Mouse (Mus musculus) forebrain, embryonic 14.5 days (tissue): ENCODE measurements at regions not wholly inside any gene's neighbourhood (a gene's known extent, or its start where the extent isn't known, plus 50 kb on each side); places are given as distances from the start of the nearest gene placed in this dataset.

ENCODE experiments used
- ATAC-seq: fragments of 200-750 bp; cut with Nextera tagmentation; 2 replicates; pipeline ENCODE4 v1.8.0; 2017; ENCODE audit warnings: mild to moderate bottlenecking, moderate library complexity
- DNase-seq: peaks from one replicate; pipeline ENCODE4 v3.0.0-alpha.2; 2015; ENCODE audit warnings: low spot score
- H3K27ac ChIP-seq: fragments of 300-500 bp; sonication (generic); 2 replicates; pipeline ENCODE4 v1.5.1; 2014; ENCODE audit warnings: low read depth, mild to moderate bottlenecking, control low read depth, low read length, moderate library complexity
- H3K27me3 ChIP-seq: fragments of 300-500 bp; sonication (generic); replicated peaks from 2 replicates; pipeline ENCODE4 v1.6.1; 2014; ENCODE audit warnings: low read length, control low read depth, mixed read lengths; ENCODE audit not compliant: control insufficient read depth, insufficient read depth
- H3K36me3 ChIP-seq: fragments of 300-500 bp; sonication (generic); 2 replicates; pipeline ENCODE4 v1.6.1; 2014; ENCODE audit warnings: low read length, control low read depth; ENCODE audit not compliant: control insufficient read depth, insufficient read depth
- H3K4me1 ChIP-seq: fragments of 300-500 bp; sonication (generic); 2 replicates; pipeline ENCODE4 v1.6.1; 2014; ENCODE audit warnings: antibody characterized with exemption, low read length, control low read depth; ENCODE audit not compliant: control insufficient read depth, insufficient read depth
- H3K4me2 ChIP-seq: fragments of 300-500 bp; sonication (generic); 2 replicates; pipeline ENCODE4 v1.6.1; 2014; ENCODE audit warnings: mild to moderate bottlenecking, control low read depth, low read length
- H3K4me3 ChIP-seq: fragments of 300-500 bp; sonication (generic); 2 replicates; pipeline ENCODE4 v1.5.1; 2014; ENCODE audit warnings: low read depth, low read length, control low read depth
- H3K9ac ChIP-seq: fragments of 300-500 bp; sonication (generic); 2 replicates; pipeline ENCODE4 v1.6.1; 2014; ENCODE audit warnings: mild to moderate bottlenecking, low read length, control low read depth, moderate library complexity
- H3K9me3 ChIP-seq: fragments of 300-500 bp; sonication (generic); replicated peaks from 2 replicates; pipeline ENCODE4 v1.6.1; 2016; ENCODE audit warnings: low read length, control low read depth, mixed read lengths; ENCODE audit not compliant: control insufficient read depth
- WGBS: fragments of 180-500 bp; shearing (Covaris S2); extraction: QIAGEN DNeasy Blood & Tissue Kit; methylation state at CpG from one replicate; pipeline ENCODE4 v1.1.7; 2014; 5-methylcytosine and 5-hydroxymethylcytosine counted together

- Histone ChIP-seq H3K4me2 (peak overlapping the region; percentile 18; the same call in 1 of the 2 replicates), H3K9me3 (no peaks in the 10 kb centered on the region), H3K36me3 (no peaks in the 10 kb centered on the region), H3K27ac (peak overlapping the region; percentile 87), H3K4me3 (no peak overlapping the region), H3K4me1 (peaks cover 58% of the 10 kb centered on the region), H3K9ac (peak overlapping the region; percentile 45), H3K27me3 (no peaks in the 10 kb centered on the region)
- DNase-seq (peak; percentile 51), ATAC-seq (peak; percentile 30; the same call in 1 of the 2 replicates)
- 6% methylated on average over 5 of the region's 5 CpGs for WGBS
Observed at GRCm38 (mm10) chr13:28782081-28782480, 171.4 kb downstream of the Sox4 start.

GRCm38 (mm10) chr13:28781660-28782059 lies 171.9 kb downstream of the Sox4 start:
- H3K4me1 ChIP-seq = peaks cover 53% of the 10 kb centered on the region
- WGBS = 9% methylated on average over 5 of the region's 5 CpGs
- H3K4me2 ChIP-seq = peak overlapping the region; percentile 18; the same call in 1 of the 2 replicates
- ATAC-seq (peak; percentile 18; the same call in 1 of the 2 replicates), DNase-seq (no peak)
- H3K36me3 ChIP-seq = no peaks in the 10 kb centered on the region
- peak overlapping the region; percentile 45 for H3K9ac ChIP-seq
- no peaks in the 10 kb centered on the region for H3K9me3 ChIP-seq
- no peaks in the 10 kb centered on the region for H3K27me3 ChIP-seq
- no peak overlapping the region for H3K4me3 ChIP-seq
- peak overlapping the region; percentile 87 for H3K27ac ChIP-seq

- H3K4me1 ChIP-seq = peaks cover 55% of the 10 kb centered on the region
- H3K27me3 ChIP-seq = no peaks in the 10 kb centered on the region
- no peak for ATAC-seq
- H3K36me3 ChIP-seq = no peaks in the 10 kb centered on the region
- no peak overlapping the region for H3K4me2 ChIP-seq
- WGBS = 36% methylated on average over 5 of the region's 5 CpGs
- no peak for DNase-seq
- no peak overlapping the region for H3K9ac ChIP-seq
- H3K27ac ChIP-seq = no peak overlapping the region; the same call in 1 of the 2 replicates
- no peaks in the 10 kb centered on the region for H3K9me3 ChIP-seq
- H3K4me3 ChIP-seq = no peak overlapping the region
Observed at GRCm38 (mm10) chr13:28780462-28780861, 173.1 kb downstream of the Sox4 start.

- 29% methylated on average over 7 of the region's 7 CpGs for WGBS
- Histone ChIP-seq H3K4me3 (no peak overlapping the region), H3K36me3 (no peaks in the 10 kb centered on the region), H3K27me3 (no peaks in the 10 kb centered on the region), H3K9ac (peak overlapping the region; percentile 13; the same call in 1 of the 2 replicates), H3K4me2 (peak overlapping the region; percentile 21; the same call in 1 of the 2 replicates), H3K9me3 (no peaks in the 10 kb centered on the region), H3K4me1 (peaks cover 54% of the 10 kb centered on the region), H3K27ac (peak overlapping the region; percentile 54)
- DNase-seq = peak; percentile 52
- peak; percentile 33; the same call in 1 of the 2 replicates for ATAC-seq
Observed at GRCm38 (mm10) chr13:28775142-28775815, 178.2 kb downstream of the Sox4 start.

GRCm38 (mm10) chr13:28774649-28775048 lies 178.9 kb downstream of the Sox4 start:
- no peaks in the 10 kb centered on the region for H3K9me3 ChIP-seq
- no peaks in the 10 kb centered on the region for H3K27me3 ChIP-seq
- no peak overlapping the region for H3K4me3 ChIP-seq
- H3K9ac ChIP-seq = peak overlapping the region; percentile 13; the same call in 1 of the 2 replicates
- 13% methylated on average over 7 of the region's 7 CpGs for WGBS
- no peaks in the 10 kb centered on the region for H3K36me3 ChIP-seq
- H3K4me1 ChIP-seq = peaks cover 52% of the 10 kb centered on the region
- ATAC-seq (peak; percentile 38), DNase-seq (peak; percentile 71)
- peak overlapping the region; percentile 61; the same call in 1 of the 2 replicates for H3K27ac ChIP-seq
- peak overlapping the region; percentile 21; the same call in 1 of the 2 replicates for H3K4me2 ChIP-seq

- Histone ChIP-seq H3K4me3 (no peak overlapping the region), H3K4me2 (no peak overlapping the region), H3K9ac (no peak overlapping the region), H3K4me1 (peaks cover 59% of the 10 kb centered on the region), H3K9me3 (no peaks in the 10 kb centered on the region), H3K36me3 (no peaks in the 10 kb centered on the region), H3K27me3 (no peaks in the 10 kb centered on the region), H3K27ac (no peak overlapping the region)
- DNase-seq (no peak), ATAC-seq (no peak)
- WGBS = 92% methylated on average over 2 of the region's 2 CpGs
Observed at GRCm38 (mm10) chr13:28773466-28773865, 180.0 kb downstream of the Sox4 start.

- peaks cover 51% of the 10 kb centered on the region for H3K4me1 ChIP-seq
- 31% methylated on average over 13 of the region's 13 CpGs for WGBS
- H3K4me3 ChIP-seq = no peak overlapping the region
- no peak overlapping the region for H3K4me2 ChIP-seq
- H3K9ac ChIP-seq = no peak overlapping the region
- DNase-seq (peak; percentile 73), ATAC-seq (no peak)
- H3K27me3 ChIP-seq = no peaks in the 10 kb centered on the region
- no peaks in the 10 kb centered on the region for H3K9me3 ChIP-seq
- H3K27ac ChIP-seq = peak overlapping the region; percentile 28; the same call in 1 of the 2 replicates
- no peaks in the 10 kb centered on the region for H3K36me3 ChIP-seq
Observed at GRCm38 (mm10) chr13:28770531-28770930, 183.0 kb downstream of the Sox4 start.

GRCm38 (mm10) chr13:28770018-28770417 lies 183.5 kb downstream of the Sox4 start:
- 66% methylated on average over 4 of the region's 4 CpGs for WGBS
- Histone ChIP-seq H3K27ac (peak overlapping the region; percentile 71; the same call in 1 of the 2 replicates), H3K4me2 (no peak overlapping the region), H3K4me1 (peaks cover 46% of the 10 kb centered on the region), H3K27me3 (no peaks in the 10 kb centered on the region), H3K4me3 (no peak overlapping the region), H3K9ac (0 out of 2 replicates have a peak overlapping the region, but pooled peaks have one; percentile 32), H3K9me3 (no peaks in the 10 kb centered on the region), H3K36me3 (no peaks in the 10 kb centered on the region)
- no peak for DNase-seq
- no peak for ATAC-seq
